Mouse (Mus musculus) Patski (cell line): ENCODE measurements at regions not wholly inside any gene's neighbourhood (a gene's known extent, or its start where the extent isn't known, plus 50 kb on each side); places are given as distances from the start of the nearest gene placed in this dataset.
A peak's percentile ranks its signal among the peaks of the same experiment; 100 is the strongest.
"Not testable (repeated sequence)": the region's sequence is repeated elsewhere in the genome, so short reads cannot be mapped to it uniquely, and the experiment has no call there.

Source experiments
- ATAC-seq: fragments of 100-300 bp; one replicate; pipeline ENCODE4 v1.8.0; 2021
- CTCF ChIA-PET: fragments of 350-600 bp; sonication (Branson Sonifier 250); formaldehyde crosslinking; loops from one replicate; lab custom pipeline; 2022; ENCODE audit warnings: inconsistent platforms; lab: Charles Lee
- POLR2A ChIA-PET: fragments of 350-600 bp; sonication (Branson Sonifier 250); formaldehyde crosslinking; loops from one replicate; lab custom pipeline; 2022; ENCODE audit warnings: antibody characterized with exemption, inconsistent platforms; lab: Charles Lee
- DNase-seq: peaks from one replicate; pipeline ENCODE4 v3.0.0-alpha.2; 2011; ENCODE audit warnings: low read depth, low spot score
- H3K27me3 ChIP-seq: fragments of 371-371 bp; one replicate; pipeline ENCODE4 v1.5.1; 2021
- CTCF ChIP-seq: fragments of 100-300 bp; IDR thresholded peaks from one replicate; pipeline ENCODE4 v1.5.1; 2021
- in situ Hi-C: fragments of 300-500 bp; cut with MboI; formaldehyde crosslinking; loops from 3 replicates; pipeline ENCODE4 v1.11.1; 2018; ENCODE audit warnings: low pct_unique_long_range_greater_than_20kb, mixed read lengths

- ATAC-seq, result no peak
- CTCF ChIA-PET, result interaction anchor here (1.1 kb wide), 1 partner anchor 18 kb away, joined by 3 read pairs; no protein-coding TSS in a partner anchor
- POLR2A ChIA-PET, result no interaction called here
- in situ Hi-C loops, result no loop called here
- H3K27me3 ChIP-seq, result no peaks in the 10 kb centered on the region
- no peak for TF ChIP-seq CTCF
- DNase-seq, result no peak
Measured at GRCm38 (mm10) chr3:22681999-22682648, 605.7 kb downstream of the Tbl1xr1 start.

GRCm38 (mm10) chr3:22699317-22699716 is 622.9 kb downstream of the Tbl1xr1 start:
- ChIA-PET CTCF (interaction anchor here (1.4 kb wide), 1 partner anchor 16 kb away, joined by 4 read pairs; no protein-coding TSS in a partner anchor), POLR2A (no interaction called here)
- DNase-seq, result no peak
- TF ChIP-seq CTCF, result no peak
- no peaks in the 10 kb centered on the region for H3K27me3 ChIP-seq
- in situ Hi-C loops, result no loop called here
- ATAC-seq, result no peak

GRCm38 (mm10) chr3:22701486-22701885 is 625.0 kb downstream of the Tbl1xr1 start:
- DNase-seq, H3K27me3 ChIP-seq, POLR2A ChIA-PET, ATAC-seq, in situ Hi-C loops, CTCF ChIA-PET: not testable (repeated sequence)

DNA sequence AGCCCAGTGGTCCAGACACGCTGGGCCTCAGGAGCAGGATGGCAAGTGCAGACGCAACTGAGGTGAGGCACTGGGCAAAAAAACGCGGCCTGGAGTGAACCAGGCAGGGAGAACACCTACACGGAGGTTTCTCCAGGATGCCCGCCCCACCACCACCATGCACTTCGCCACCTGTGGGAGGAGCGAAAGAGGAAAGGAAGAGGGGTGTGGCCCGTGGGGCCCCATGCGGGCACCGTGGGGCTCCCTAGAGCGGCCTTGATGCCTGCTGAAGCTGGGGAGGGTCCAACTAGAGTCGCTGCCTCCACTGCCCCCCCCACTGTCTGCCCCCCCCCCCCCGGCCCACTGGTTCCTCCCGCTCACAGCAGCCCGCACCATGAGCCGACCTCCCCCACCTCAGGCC is 629.2 kb downstream of the Tbl1xr1 start:
- CTCF ChIA-PET, result no interaction called here
- no peak for TF ChIP-seq CTCF
- ATAC-seq, result no peak
- no peaks in the 10 kb centered on the region for H3K27me3 ChIP-seq
- in situ Hi-C loops, result no loop called here
- no peak for DNase-seq
- POLR2A ChIA-PET, result no interaction called here

- ChIA-PET CTCF (no interaction called here), POLR2A (no interaction called here)
- TF ChIP-seq CTCF, result peak; percentile 14
- DNase-seq (no peak), ATAC-seq (no peak)
- H3K27me3 ChIP-seq, result no peaks in the 10 kb centered on the region
- in situ Hi-C loops, result no loop called here
Measured at GRCm38 (mm10) chr3:22745026-22745425, 668.6 kb downstream of the Tbl1xr1 start.
